Mouse (Mus musculus) adrenal gland, adult 2 months (tissue): ENCODE data around the gene Vmn1r69. TPM values are rescaled to one million over a fixed set of nuclear protein-coding genes. Genes with fewer than 3 reads are reported as not detected.

Source experiments
- DNase-seq: peaks from one replicate; pipeline ENCODE4 v3.0.0; 2021
- long read RNA-seq: library from polyadenylated mRNA; stranded (forward); transcript quantifications from one replicate; pipeline ENCODE4 v2.0.0, GENCODE M21; 2021
- polyA plus RNA-seq: library from polyadenylated mRNA; depleted of rRNA; stranded (reverse); fragments of >200 nt; gene quantifications from 2 replicates; pipeline ENCODE4 v1.2.3, GENCODE M21; 2012; rRNA removed
- total RNA-seq, 2 experiments: library from RNA; stranded (reverse); gene quantifications; 2 replicates each; pipeline ENCODE4 v1.2.3; 2021

The Vmn1r69 gene
- total RNA-seq (not detected), polyA plus RNA-seq (not detected in 2 replicates)
- long read RNA-seq, result 0 reads

DNA sequence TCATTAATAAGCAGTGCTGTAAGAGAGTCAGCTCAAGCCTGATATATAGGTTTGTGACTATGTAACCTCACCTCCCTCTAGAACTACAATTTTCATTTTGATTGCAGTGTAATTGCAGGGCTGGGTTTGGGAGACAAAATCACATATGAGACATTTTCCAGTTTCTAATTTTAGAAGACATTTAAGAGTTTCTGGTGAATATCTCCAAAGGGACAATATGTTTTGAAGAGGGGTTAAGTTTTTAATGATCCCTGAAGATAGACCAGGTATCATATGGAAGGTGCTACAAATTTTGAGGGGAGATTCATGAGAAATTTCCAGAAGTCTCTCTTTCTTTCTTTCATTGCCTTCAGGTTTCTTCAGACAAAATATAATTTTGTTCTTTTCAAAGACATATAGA, at the start of gene Vmn1r69:
Vmn1r69 (minus strand) TSS at position 101 of the 400 bp plus-strand sequence.
- no peak for DNase-seq

DNA sequence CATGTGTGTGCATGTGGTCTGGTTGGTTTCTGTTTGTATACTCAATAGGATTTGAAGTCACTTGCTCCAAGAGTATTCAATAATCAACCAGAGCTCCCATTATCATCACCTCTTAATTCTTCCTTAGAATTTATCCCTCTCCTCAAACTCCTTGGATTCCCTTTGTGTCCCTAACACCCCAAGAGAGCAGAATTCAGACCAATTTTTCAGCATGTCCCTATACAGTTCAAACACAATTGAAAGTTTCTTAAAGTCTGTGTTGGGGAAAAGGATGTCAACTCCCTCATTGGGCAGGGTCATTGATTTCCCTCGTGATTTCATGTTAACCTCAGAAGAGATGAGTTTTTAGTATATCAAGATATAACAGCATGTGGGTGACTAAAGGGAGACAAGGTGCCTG, 17.8 kb upstream of the Vmn1r69 start, which contains the start of gene Vmn1r70:
Vmn1r70 (plus strand) TSS at position 301 of the 400 bp plus-strand sequence.
- no peak for DNase-seq

DNA sequence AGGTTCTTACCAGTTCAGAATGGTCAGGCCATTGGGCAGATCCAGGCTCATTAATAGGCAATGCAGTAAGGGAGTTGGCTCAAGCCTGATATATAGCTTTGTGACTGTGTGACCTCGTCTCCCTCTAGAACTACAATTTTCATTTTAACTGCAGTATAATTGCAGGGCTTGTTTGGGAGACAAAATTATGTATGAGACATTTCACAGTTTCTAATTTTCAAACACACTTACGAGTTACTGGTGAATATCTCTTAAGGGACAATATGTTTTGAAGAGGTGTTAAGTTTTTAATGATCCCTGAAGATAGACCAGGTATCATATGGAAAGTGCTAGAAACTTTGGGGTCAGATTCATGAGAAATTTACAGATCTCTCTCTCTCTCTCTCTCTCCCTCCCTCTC, 55.1 kb downstream of the Vmn1r69 start, which contains the start of gene Vmn1r68:
Vmn1r68 (minus strand) TSS at position 101 of the 400 bp plus-strand sequence.
- no peak for DNase-seq

Other genes with a start within 250 kb of the Vmn1r69 start
- gene Vmn1r67, start 170.3 kb downstream of the Vmn1r69 start, total RNA-seq, result not detected
- not detected in 2 replicates for gene Vmn1r67, start 170.3 kb downstream of the Vmn1r69 start, polyA plus RNA-seq
- 1 to 10 TPM; 1.9 to 2.8 TPM for gene Zik1, start 118.3 kb downstream of the Vmn1r69 start, total RNA-seq
- 0.10 and 0.13 TPM in 2 replicates for gene Zik1, start 118.3 kb downstream of the Vmn1r69 start, polyA plus RNA-seq
- gene Vmn1r68, start 55.2 kb downstream of the Vmn1r69 start, total RNA-seq, result not detected
- gene Vmn1r68, start 55.2 kb downstream of the Vmn1r69 start, polyA plus RNA-seq, result not detected in 2 replicates
- gene Vmn1r70, start 17.9 kb upstream of the Vmn1r69 start, total RNA-seq, result not detected
- gene Vmn1r70, start 17.9 kb upstream of the Vmn1r69 start, polyA plus RNA-seq, result not detected in 2 replicates
- not detected for gene Nlrp4b, start 74.1 kb upstream of the Vmn1r69 start, total RNA-seq
- gene Nlrp4b, start 74.1 kb upstream of the Vmn1r69 start, polyA plus RNA-seq, result not detected in 2 replicates
- not detected for gene Vmn1r71, start 140.7 kb upstream of the Vmn1r69 start, total RNA-seq
- not detected in 2 replicates for gene Vmn1r71, start 140.7 kb upstream of the Vmn1r69 start, polyA plus RNA-seq